Mouse (Mus musculus) hindbrain, embryonic 13.5 days (tissue): ENCODE measurements around the gene G3bp2. TPM values are rescaled to one million over a fixed set of nuclear protein-coding genes. Genes with fewer than 3 reads are reported as not detected.
"Not testable (repeated sequence)": the region's sequence is repeated elsewhere in the genome, so short reads cannot be mapped to it uniquely, and the experiment has no call there.

Source experiments
- ATAC-seq: fragments of 200-750 bp; cut with Nextera tagmentation; 2 replicates; pipeline ENCODE4 v1.8.0; 2017; ENCODE audit warnings: moderate TSS enrichment; ENCODE audit not compliant: low FRiP score
- H3K27ac ChIP-seq: fragments of 300-500 bp; sonication (generic); 2 replicates; pipeline ENCODE4 v1.5.1; 2015; ENCODE audit warnings: inconsistent platforms, mild to moderate bottlenecking, moderate library complexity
- H3K27me3 ChIP-seq: fragments of 300-500 bp; sonication (generic); 2 replicates; pipeline ENCODE4 v1.6.1; 2015; ENCODE audit warnings: mild to moderate bottlenecking, inconsistent platforms
- H3K36me3 ChIP-seq: fragments of 300-500 bp; sonication (generic); 2 replicates; pipeline ENCODE4 v1.6.1; 2015; ENCODE audit warnings: mild to moderate bottlenecking, inconsistent platforms
- H3K4me1 ChIP-seq: fragments of 300-500 bp; sonication (generic); replicated peaks from 2 replicates; pipeline ENCODE4 v1.6.1; 2015; ENCODE audit warnings: inconsistent platforms
- H3K4me2 ChIP-seq: fragments of 300-500 bp; sonication (generic); 2 replicates; pipeline ENCODE4 v1.6.1; 2015; ENCODE audit warnings: inconsistent platforms, mild to moderate bottlenecking, moderate library complexity
- H3K4me3 ChIP-seq: fragments of 300-500 bp; sonication (generic); 2 replicates; pipeline ENCODE4 v1.5.1; 2015; ENCODE audit warnings: mild to moderate bottlenecking, inconsistent platforms
- H3K9ac ChIP-seq: fragments of 300-500 bp; sonication (generic); 2 replicates; pipeline ENCODE4 v1.6.1; 2015; ENCODE audit warnings: mild to moderate bottlenecking, inconsistent platforms
- H3K9me3 ChIP-seq: fragments of 300-500 bp; sonication (generic); 2 replicates; pipeline ENCODE4 v1.6.1; 2016; ENCODE audit warnings: inconsistent platforms
- WGBS: fragments of 180-500 bp; shearing (Covaris S2); methylation state at CpG from one replicate; pipeline ENCODE4 v1.1.7; 2015; 5-methylcytosine and 5-hydroxymethylcytosine counted together
- polyA plus RNA-seq: library from polyadenylated mRNA; unstranded; fragments of >200 nt; fragmentation: Nextera tagmentation; extraction: Ambion mirVana; gene quantifications from 2 replicates; pipeline ENCODE4 v1.2.1, GENCODE M21; 2015

Gene G3bp2
- polyA plus RNA-seq = 425 and 430 TPM in 2 replicates

GRCm38 (mm10) chr5:92083417-92084038 is at the start of gene G3bp2:
Gene G3bp2, minus strand, starts transcription at chr5:92083719.
- no peaks in the 10 kb centered on the region for H3K36me3 ChIP-seq
- H3K9me3 ChIP-seq = no peaks in the 10 kb centered on the region
- peak within 1 kb of the TSS; percentile 81 for H3K4me2 ChIP-seq
- H3K4me1 ChIP-seq = peaks cover 38% of the 10 kb centered on the region
- under 1% methylated on average over 64 of the region's 65 CpGs for whole genome bisulfite sequencing
- no peaks in the 10 kb centered on the region for H3K27me3 ChIP-seq
- H3K9ac ChIP-seq = peak within 1 kb of the TSS; percentile 99
- peak; percentile 98 for ATAC-seq
- peak within 1 kb of the TSS; percentile 96 for H3K4me3 ChIP-seq
- peak within 1 kb of the TSS; percentile 99 for H3K27ac ChIP-seq

GRCm38 (mm10) chr5:92133006-92133405 is 49.5 kb upstream of the G3bp2 start:
- H3K27ac ChIP-seq, H3K4me2 ChIP-seq, H3K9ac ChIP-seq, H3K9me3 ChIP-seq, H3K4me3 ChIP-seq, H3K27me3 ChIP-seq, ATAC-seq: not testable (repeated sequence)
- peaks cover 37% of the 10 kb centered on the region for H3K4me1 ChIP-seq
- WGBS = 81% methylated on average over 4 of the region's 4 CpGs
- peaks cover 31% of the 10 kb centered on the region for H3K36me3 ChIP-seq

- H3K9me3 ChIP-seq = no peaks in the 10 kb centered on the region
- no peak overlapping the region for H3K9ac ChIP-seq
- no peaks in the 10 kb centered on the region for H3K27me3 ChIP-seq
- H3K27ac ChIP-seq = no peak overlapping the region
- H3K4me1 ChIP-seq = peaks cover 37% of the 10 kb centered on the region
- ATAC-seq = no peak
- WGBS = 98% methylated on average over 4 of the region's 4 CpGs
- no peak overlapping the region for H3K4me3 ChIP-seq
- H3K4me2 ChIP-seq = no peak overlapping the region
- peaks cover 31% of the 10 kb centered on the region for H3K36me3 ChIP-seq
These were observed 48.6 kb upstream of the G3bp2 start for GRCm38 (mm10) chr5:92132127-92132526.

GRCm38 (mm10) chr5:92130040-92130682 is 46.6 kb upstream of the G3bp2 start:
- H3K36me3 ChIP-seq = peaks cover 42% of the 10 kb centered on the region
- H3K4me1 ChIP-seq = 0 out of 2 replicates have a peak, but pooled peaks cover 19% of the 10 kb centered on the region
- no peak for ATAC-seq
- no peak overlapping the region for H3K27ac ChIP-seq
- no peak overlapping the region for H3K9ac ChIP-seq
- WGBS = 89% methylated on average over 6 of the region's 6 CpGs
- H3K9me3 ChIP-seq = no peaks in the 10 kb centered on the region
- H3K4me3 ChIP-seq = no peak overlapping the region
- no peak overlapping the region for H3K4me2 ChIP-seq
- no peaks in the 10 kb centered on the region for H3K27me3 ChIP-seq

GRCm38 (mm10) chr5:92129321-92129768 is 45.8 kb upstream of the G3bp2 start:
- Histone ChIP-seq H3K9me3 (no peaks in the 10 kb centered on the region), H3K27ac (no peak overlapping the region), H3K36me3 (peaks cover 48% of the 10 kb centered on the region), H3K4me2 (no peak overlapping the region), H3K4me3 (no peak overlapping the region), H3K27me3 (no peaks in the 10 kb centered on the region), H3K4me1 (0 out of 2 replicates have a peak, but pooled peaks cover 13% of the 10 kb centered on the region), H3K9ac (no peak overlapping the region)
- ATAC-seq = no peak
- 71% methylated on average over 1 of the region's 1 CpGs for WGBS

- Histone ChIP-seq H3K36me3 (peaks cover 54% of the 10 kb centered on the region), H3K9me3 (no peaks in the 10 kb centered on the region), H3K27me3 (no peaks in the 10 kb centered on the region), H3K9ac (no peak overlapping the region), H3K4me2 (no peak overlapping the region), H3K27ac (no peak overlapping the region), H3K4me3 (no peak overlapping the region), H3K4me1 (0 out of 2 replicates have a peak, but pooled peaks cover 10% of the 10 kb centered on the region)
- 0 out of 2 replicates have a peak, but pooled peaks have one; percentile 49 for ATAC-seq
- WGBS = 17% methylated on average over 8 of the region's 8 CpGs
These were observed 45.1 kb upstream of the G3bp2 start for GRCm38 (mm10) chr5:92128570-92128969.

GRCm38 (mm10) chr5:92127751-92128150 is 44.2 kb upstream of the G3bp2 start:
- Histone ChIP-seq H3K9me3 (no peaks in the 10 kb centered on the region), H3K9ac (no peak overlapping the region), H3K27me3 (no peaks in the 10 kb centered on the region), H3K36me3 (peaks cover 52% of the 10 kb centered on the region), H3K4me2 (no peak overlapping the region), H3K4me1 (0 out of 2 replicates have a peak, but pooled peaks cover 5% of the 10 kb centered on the region), H3K4me3 (no peak overlapping the region), H3K27ac (0 out of 2 replicates have a peak overlapping the region, but pooled peaks have one; percentile 23)
- no peak for ATAC-seq
- 88% methylated on average over 10 of the region's 10 CpGs for WGBS

- 66% methylated on average over 9 of the region's 9 CpGs for WGBS
- Histone ChIP-seq H3K27me3 (no peaks in the 10 kb centered on the region), H3K4me3 (no peak overlapping the region), H3K9ac (no peak overlapping the region), H3K4me2 (no peak overlapping the region), H3K9me3 (no peaks in the 10 kb centered on the region), H3K36me3 (peaks cover 49% of the 10 kb centered on the region), H3K4me1 (0 out of 2 replicates have a peak, but pooled peaks cover 5% of the 10 kb centered on the region), H3K27ac (0 out of 2 replicates have a peak overlapping the region, but pooled peaks have one; percentile 23)
- ATAC-seq = no peak
These were observed 43.7 kb upstream of the G3bp2 start for GRCm38 (mm10) chr5:92127141-92127625.

- H3K27ac ChIP-seq = no peak overlapping the region
- 84% methylated on average over 3 of the region's 3 CpGs for WGBS
- H3K4me3 ChIP-seq = no peak overlapping the region
- 0 out of 2 replicates have a peak, but pooled peaks cover 5% of the 10 kb centered on the region for H3K4me1 ChIP-seq
- no peak overlapping the region for H3K9ac ChIP-seq
- H3K4me2 ChIP-seq = no peak overlapping the region
- no peak for ATAC-seq
- no peaks in the 10 kb centered on the region for H3K9me3 ChIP-seq
- peaks cover 46% of the 10 kb centered on the region for H3K36me3 ChIP-seq
- no peaks in the 10 kb centered on the region for H3K27me3 ChIP-seq
These were observed 41.9 kb upstream of the G3bp2 start for GRCm38 (mm10) chr5:92125446-92125845.

- H3K9me3 ChIP-seq = no peaks in the 10 kb centered on the region
- no peak overlapping the region for H3K9ac ChIP-seq
- no peak for ATAC-seq
- H3K4me3 ChIP-seq = no peak overlapping the region
- H3K36me3 ChIP-seq = peaks cover 47% of the 10 kb centered on the region
- WGBS = 82% methylated on average over 4 of the region's 4 CpGs
- H3K27me3 ChIP-seq = no peaks in the 10 kb centered on the region
- H3K4me1 ChIP-seq = no peaks in the 10 kb centered on the region
- no peak overlapping the region for H3K4me2 ChIP-seq
- no peak overlapping the region for H3K27ac ChIP-seq
These were observed 38.1 kb upstream of the G3bp2 start for GRCm38 (mm10) chr5:92121636-92122035.

GRCm38 (mm10) chr5:92117823-92118403 is 34.4 kb upstream of the G3bp2 start:
- no peaks in the 10 kb centered on the region for H3K9me3 ChIP-seq
- no peak overlapping the region for H3K4me3 ChIP-seq
- H3K4me2 ChIP-seq = no peak overlapping the region
- no peak overlapping the region for H3K9ac ChIP-seq
- H3K27ac ChIP-seq = no peak overlapping the region
- H3K27me3 ChIP-seq = peaks cover 6% of the 10 kb centered on the region; the same call in 1 of the 2 replicates
- WGBS = 59% methylated on average over 12 of the region's 12 CpGs
- peaks cover 19% of the 10 kb centered on the region for H3K36me3 ChIP-seq
- H3K4me1 ChIP-seq = peaks cover 2% of the 10 kb centered on the region
- 0 out of 2 replicates have a peak, but pooled peaks have one; percentile 62 for ATAC-seq

GRCm38 (mm10) chr5:92114939-92115338 is 31.4 kb upstream of the G3bp2 start:
- H3K27me3 ChIP-seq = peaks cover 6% of the 10 kb centered on the region; the same call in 1 of the 2 replicates
- ATAC-seq = no peak
- 0 out of 2 replicates have a peak, but pooled peaks cover 4% of the 10 kb centered on the region for H3K36me3 ChIP-seq
- no peak overlapping the region for H3K9ac ChIP-seq
- peaks cover 9% of the 10 kb centered on the region for H3K4me1 ChIP-seq
- no peak overlapping the region for H3K27ac ChIP-seq
- H3K4me2 ChIP-seq = no peak overlapping the region
- no peaks in the 10 kb centered on the region for H3K9me3 ChIP-seq
- WGBS = 98% methylated on average over 2 of the region's 2 CpGs
- H3K4me3 ChIP-seq = no peak overlapping the region
